Mouse (Mus musculus) gastrocnemius, postnatal 4 days (tissue): ENCODE measurements around the gene Olfr172. TPM values are rescaled to one million over a fixed set of nuclear protein-coding genes. Genes with fewer than 3 reads are reported as not detected.

Experiments used
- DNase-seq, 2 experiments: peaks; one replicate each; pipeline ENCODE4 v3.0.0; 2021 to 2022; ENCODE audit warnings: low spot score in 2 of 2, mixed read lengths in 2 of 2
- long read RNA-seq, 2 experiments: library from polyadenylated mRNA; stranded (forward); transcript quantifications; one replicate each; pipeline ENCODE4 v2.0.0; 2021
- microRNA-seq: library from miRNA; unstranded; fragments of <30 nt; microRNA quantifications from one replicate; pipeline ENCODE4 v1.2.0, GENCODE M21; 2021
- total RNA-seq, 2 experiments: library from RNA; stranded (reverse); gene quantifications; 2 replicates each; pipeline ENCODE4 v1.2.3; 2021

Olfr172 gene
- total RNA-seq = not detected
- long read RNA-seq, experiment 1 = 0 reads
- long read RNA-seq, experiment 2 = 0 reads

- no peak for DNase-seq
These were observed at the start of gene Olfr172 for GRCm38 (mm10) chr16:58763076-58763475. Gene Olfr172 (minus strand): TSS chr16:58763176.

GRCm38 (mm10) chr16:58800168-58800567 lies 37.2 kb upstream of the Olfr172 start, which contains the start of gene Olfr173:
Gene Olfr173 (minus strand): TSS chr16:58800268.
- no peak for DNase-seq

GRCm38 (mm10) chr16:58756191-58756590 lies 6.8 kb downstream of the Olfr172 start:
- no peak for DNase-seq

- DNase-seq = no peak
These were observed 11.7 kb downstream of the Olfr172 start for GRCm38 (mm10) chr16:58751314-58751713.

GRCm38 (mm10) chr16:58746715-58747114 lies 16.3 kb downstream of the Olfr172 start:
- no peak for DNase-seq

GRCm38 (mm10) chr16:58740751-58741150 lies 22.2 kb downstream of the Olfr172 start:
- DNase-seq = no peak

GRCm38 (mm10) chr16:58738800-58739199 lies 24.2 kb downstream of the Olfr172 start:
- DNase-seq = no peak

GRCm38 (mm10) chr16:58738205-58738604 lies 24.8 kb downstream of the Olfr172 start:
- DNase-seq = no peak

GRCm38 (mm10) chr16:58728176-58728671 lies 34.8 kb downstream of the Olfr172 start:
- no peak for DNase-seq

GRCm38 (mm10) chr16:58727477-58728131 lies 35.4 kb downstream of the Olfr172 start, which contains the start of gene Cldnd1:
Gene Cldnd1 (plus strand): TSS chr16:58727910.
- peak; percentile 84 to 95 for DNase-seq

- no peak for DNase-seq
These were observed 36.1 kb downstream of the Olfr172 start for GRCm38 (mm10) chr16:58726680-58727476.

GRCm38 (mm10) chr16:58722292-58722691 lies 40.7 kb downstream of the Olfr172 start:
- no peak for DNase-seq

- DNase-seq = no peak
These were observed 44.3 kb downstream of the Olfr172 start, which contains the start of gene Gpr15 for GRCm38 (mm10) chr16:58718666-58719120. Gene Gpr15 (minus strand): TSS chr16:58719070.

- DNase-seq = no peak
These were observed 48.0 kb downstream of the Olfr172 start for GRCm38 (mm10) chr16:58715018-58715417.

- no peak for DNase-seq
These were observed 49.8 kb downstream of the Olfr172 start for GRCm38 (mm10) chr16:58713128-58713527.

- no peak for DNase-seq
These were observed 50.8 kb downstream of the Olfr172 start for GRCm38 (mm10) chr16:58712221-58712620.

Small RNA genes lying within 50 kb of the gene (microRNA-seq; reads per million reads assigned to microRNA genes)
- gene Gm27564 = not detected

Other genes with a start within 250 kb of the Olfr172 start
- 10 to 100 TPM; 33.4 to 42.6 TPM for gene St3gal6, start 238.9 kb downstream of the Olfr172 start, total RNA-seq
- not detected for gene Gm813, start 146.2 kb downstream of the Olfr172 start, total RNA-seq
- not detected for gene E330017A01Rik, start 124.4 kb downstream of the Olfr172 start, total RNA-seq
- gene Cpox, start 92.9 kb downstream of the Olfr172 start, total RNA-seq = 10 to 100 TPM; 10.5 to 13.0 TPM
- not detected for gene Gpr15, start 44.1 kb downstream of the Olfr172 start, total RNA-seq
- gene Cldnd1, start 35.3 kb downstream of the Olfr172 start, total RNA-seq = 10 to 100 TPM; 57.2 to 61.9 TPM
- not detected for gene Olfr173, start 37.1 kb upstream of the Olfr172 start, total RNA-seq
- not detected for gene Olfr175-ps1, start 63.6 kb upstream of the Olfr172 start, total RNA-seq
- not detected for gene Olfr177, start 111.6 kb upstream of the Olfr172 start, total RNA-seq
- not detected for gene Olfr178, start 128.9 kb upstream of the Olfr172 start, total RNA-seq
- gene Olfr181, start 165.6 kb upstream of the Olfr172 start, total RNA-seq = not detected
- not detected for gene Olfr180, start 166.2 kb upstream of the Olfr172 start, total RNA-seq
- not detected for gene Olfr183, start 232.2 kb upstream of the Olfr172 start, total RNA-seq